Mouse (Mus musculus) regulatory T cell (primary cell): ENCODE data around the gene Rbms3.

Experiments
- in situ Hi-C: fragments of 300-600 bp; cut with MboI, MseI; formaldehyde crosslinking; loops from one replicate; pipeline ENCODE4 v1.15.1; 2025; ENCODE audit warnings: high pct_unique_total_duplicates

The Rbms3 gene

GRCm38 (mm10) chr9:117102198-117102930 is 527.3 kb downstream of the Rbms3 start:
- in situ Hi-C loops = no loop called here

GRCm38 (mm10) chr9:117100181-117100580 is 529.5 kb downstream of the Rbms3 start:
- in situ Hi-C loops = no loop called here

- in situ Hi-C loops = no loop called here
Measured at GRCm38 (mm10) chr9:117093551-117093950, 536.2 kb downstream of the Rbms3 start.

- in situ Hi-C loops = no loop called here
Measured at GRCm38 (mm10) chr9:117092177-117092555, 537.5 kb downstream of the Rbms3 start.

GRCm38 (mm10) chr9:117091253-117092176 is 538.2 kb downstream of the Rbms3 start:
- in situ Hi-C loops = no loop called here

- in situ Hi-C loops = no loop called here
Measured at GRCm38 (mm10) chr9:117089409-117090147, 540.1 kb downstream of the Rbms3 start.

- in situ Hi-C loops = no loop called here
Measured at GRCm38 (mm10) chr9:117088309-117088708, 541.4 kb downstream of the Rbms3 start.

GRCm38 (mm10) chr9:117085706-117086105 is 544.0 kb downstream of the Rbms3 start:
- in situ Hi-C loops = no loop called here

GRCm38 (mm10) chr9:117084471-117084870 is 545.2 kb downstream of the Rbms3 start:
- in situ Hi-C loops = no loop called here

- in situ Hi-C loops = no loop called here
Measured at GRCm38 (mm10) chr9:117079471-117079870, 550.2 kb downstream of the Rbms3 start.

GRCm38 (mm10) chr9:117077548-117077947 is 552.2 kb downstream of the Rbms3 start:
- in situ Hi-C loops = no loop called here

- in situ Hi-C loops = no loop called here
Measured at GRCm38 (mm10) chr9:117076785-117077184, 552.9 kb downstream of the Rbms3 start.

GRCm38 (mm10) chr9:117072433-117073099 is 557.1 kb downstream of the Rbms3 start:
- in situ Hi-C loops = no loop called here

GRCm38 (mm10) chr9:117070616-117071015 is 559.1 kb downstream of the Rbms3 start:
- in situ Hi-C loops = no loop called here

- in situ Hi-C loops = no loop called here
Measured at GRCm38 (mm10) chr9:117069232-117069631, 560.5 kb downstream of the Rbms3 start.

- in situ Hi-C loops = no loop called here
Measured at GRCm38 (mm10) chr9:117067703-117068419, 561.9 kb downstream of the Rbms3 start.

GRCm38 (mm10) chr9:117066502-117066901 is 563.2 kb downstream of the Rbms3 start:
- in situ Hi-C loops = no loop called here

- in situ Hi-C loops = no loop called here
Measured at GRCm38 (mm10) chr9:117065601-117066000, 564.1 kb downstream of the Rbms3 start.

- in situ Hi-C loops = no loop called here
Measured at GRCm38 (mm10) chr9:117059586-117059985, 570.1 kb downstream of the Rbms3 start.

- in situ Hi-C loops = no loop called here
Measured at GRCm38 (mm10) chr9:117059135-117059534, 570.6 kb downstream of the Rbms3 start.

GRCm38 (mm10) chr9:117051935-117052334 is 577.8 kb downstream of the Rbms3 start:
- in situ Hi-C loops = no loop called here
